Mouse (Mus musculus) heart, postnatal 10 days (tissue): ENCODE results near the gene Racgap1. TPM values are rescaled to one million over a fixed set of nuclear protein-coding genes. Genes with fewer than 3 reads are reported as not detected.

ENCODE experiments used
- DNase-seq, 2 experiments: peaks; one replicate each; pipeline ENCODE4 v3.0.0; 2021
- intact Hi-C: fragments of 180-260 bp; cut with DNase I; formaldehyde crosslinking; loops from one replicate; pipeline ENCODE4 v1.15.1; 2025
- total RNA-seq, 2 experiments: library from RNA; stranded (reverse); gene quantifications; 2 replicates each; pipeline ENCODE4 v1.2.3; 2021

Racgap1 gene
- total RNA-seq, 2 experiments from 2014 or later = 28.7 to 29.6 TPM

GRCm38 (mm10) chr15:99667544-99667943 lies 16.1 kb upstream of the Racgap1 start:
- intact Hi-C loops = no loop called here
- DNase-seq = no peak

GRCm38 (mm10) chr15:99664600-99665451 lies 13.4 kb upstream of the Racgap1 start:
- intact Hi-C loops = no loop called here
- peak; percentile 54 to 62 for DNase-seq

- DNase-seq = no peak
- intact Hi-C loops = no loop called here
Observed at GRCm38 (mm10) chr15:99663964-99664599, 12.6 kb upstream of the Racgap1 start.

GRCm38 (mm10) chr15:99662371-99662770 lies 10.9 kb upstream of the Racgap1 start:
- intact Hi-C loops = no loop called here
- DNase-seq = no peak

- intact Hi-C loops = no loop called here
- no peak for DNase-seq
Observed at GRCm38 (mm10) chr15:99661121-99661830, 9.8 kb upstream of the Racgap1 start.

- intact Hi-C loops = no loop called here
- DNase-seq = no peak
Observed at GRCm38 (mm10) chr15:99658437-99658836, 7.0 kb upstream of the Racgap1 start.

- DNase-seq = no peak
- intact Hi-C loops = no loop called here
Observed at GRCm38 (mm10) chr15:99655956-99656355, 4.5 kb upstream of the Racgap1 start.

GRCm38 (mm10) chr15:99653876-99654275 lies 2.4 kb upstream of the Racgap1 start:
- no peak for DNase-seq
- intact Hi-C loops = no loop called here

- intact Hi-C loops = no loop called here
- DNase-seq = no peak
Observed at GRCm38 (mm10) chr15:99653291-99653690, 1.8 kb upstream of the Racgap1 start.

- intact Hi-C loops = no loop called here
- no peak for DNase-seq
Observed at GRCm38 (mm10) chr15:99651984-99652872, 772 bp upstream of the Racgap1 start.

- no peak for DNase-seq
- intact Hi-C loops = no loop called here
Observed at GRCm38 (mm10) chr15:99650304-99650703, 1.2 kb downstream of the Racgap1 start.

GRCm38 (mm10) chr15:99649067-99649761 lies 2.2 kb downstream of the Racgap1 start:
- DNase-seq = no peak
- intact Hi-C loops = no loop called here

GRCm38 (mm10) chr15:99648326-99648725 lies 3.1 kb downstream of the Racgap1 start:
- peak in 1 of 2 experiments; percentile 20 for DNase-seq
- intact Hi-C loops = no loop called here

GRCm38 (mm10) chr15:99644776-99645175 lies 6.7 kb downstream of the Racgap1 start:
- intact Hi-C loops = no loop called here
- peak; percentile 61 to 67 for DNase-seq

GRCm38 (mm10) chr15:99643832-99644231 lies 7.6 kb downstream of the Racgap1 start:
- intact Hi-C loops = no loop called here

GRCm38 (mm10) chr15:99642622-99643021 lies 8.8 kb downstream of the Racgap1 start:
- DNase-seq = no peak
- intact Hi-C loops = no loop called here

More at GRCm38 (mm10) chr15:99643832-99644231, 7.6 kb downstream of the Racgap1 start:
- no peak for DNase-seq

GRCm38 (mm10) chr15:99638124-99638485 lies 13.4 kb downstream of the Racgap1 start:
- intact Hi-C loops = no loop called here

GRCm38 (mm10) chr15:99637405-99638123 lies 13.9 kb downstream of the Racgap1 start:
- DNase-seq = no peak

More at GRCm38 (mm10) chr15:99638124-99638485, 13.4 kb downstream of the Racgap1 start:
- DNase-seq = no peak

GRCm38 (mm10) chr15:99634702-99635101 lies 16.8 kb downstream of the Racgap1 start:
- no peak for DNase-seq
- intact Hi-C loops = no loop called here

More at GRCm38 (mm10) chr15:99637405-99638123, 13.9 kb downstream of the Racgap1 start:
- intact Hi-C loops = no loop called here
